Mouse (Mus musculus) liver, embryonic 11.5 days (tissue): ENCODE data around the gene Erc2. TPM values are rescaled to one million over a fixed set of nuclear protein-coding genes. Genes with fewer than 3 reads are reported as not detected.

ENCODE experiments used
- ATAC-seq: fragments of 200-750 bp; cut with Nextera tagmentation; replicated peaks from 2 replicates; pipeline ENCODE4 v1.8.0; 2017; ENCODE audit warnings: moderate number of reproducible peaks, mild to moderate bottlenecking, moderate TSS enrichment, moderate library complexity; ENCODE audit not compliant: low FRiP score
- DNase-seq: peaks from one replicate; pipeline ENCODE4 v3.0.0-alpha.2; 2017; ENCODE audit warnings: low spot score
- H3K27ac ChIP-seq: fragments of 300-500 bp; sonication (generic); 2 replicates; pipeline ENCODE4 v1.5.1; 2014; ENCODE audit warnings: mild to moderate bottlenecking, low read depth, low read length, control low read depth
- H3K27me3 ChIP-seq: fragments of 300-500 bp; sonication (generic); replicated peaks from 2 replicates; pipeline ENCODE4 v1.6.1; 2014; ENCODE audit warnings: low read length, mixed read lengths; ENCODE audit not compliant: control insufficient read depth, insufficient read depth
- H3K36me3 ChIP-seq: fragments of 300-500 bp; sonication (generic); 2 replicates; pipeline ENCODE4 v1.6.1; 2014; ENCODE audit warnings: mild to moderate bottlenecking, low read length, moderate library complexity, mixed read lengths; ENCODE audit not compliant: control insufficient read depth, insufficient read depth
- H3K4me1 ChIP-seq: fragments of 300-500 bp; sonication (generic); replicated peaks from 2 replicates; pipeline ENCODE4 v1.6.1; 2014; ENCODE audit warnings: low read length, mixed read lengths; ENCODE audit not compliant: control insufficient read depth, insufficient read depth
- H3K4me2 ChIP-seq: fragments of 300-500 bp; sonication (generic); 2 replicates; pipeline ENCODE4 v1.6.1; 2014; ENCODE audit warnings: mild to moderate bottlenecking, control low read depth, moderate library complexity
- H3K4me3 ChIP-seq: fragments of 300-500 bp; sonication (generic); 2 replicates; pipeline ENCODE4 v1.5.1; 2014; ENCODE audit warnings: low read depth, low read length, control low read depth
- H3K9ac ChIP-seq: fragments of 300-500 bp; sonication (generic); 2 replicates; pipeline ENCODE4 v1.6.1; 2014; ENCODE audit warnings: low read depth, low read length, control low read depth
- H3K9me3 ChIP-seq: fragments of 300-500 bp; sonication (generic); 2 replicates; pipeline ENCODE4 v1.6.1; 2016; ENCODE audit warnings: low read length, inconsistent platforms, mixed read lengths; ENCODE audit not compliant: control insufficient read depth
- WGBS: fragments of 180-500 bp; shearing (Covaris S2); extraction: QIAGEN DNeasy Blood & Tissue Kit; methylation state at CpG from one replicate; pipeline ENCODE4 v1.1.7; 2014; 5-methylcytosine and 5-hydroxymethylcytosine counted together
- polyA plus RNA-seq: library from polyadenylated mRNA; unstranded; fragments of >200 nt; fragmentation: Nextera tagmentation; extraction: Ambion mirVana; gene quantifications from 2 replicates; pipeline ENCODE4 v1.2.1, GENCODE M21; 2014

The Erc2 gene
- polyA plus RNA-seq, 1 experiment from 2014 or later = 1.6 TPM

GRCm38 (mm10) chr14:28126842-28127241, 504.6 kb downstream of the Erc2 start:
- WGBS = 70% methylated on average over 8 of the region's 8 CpGs
- Histone ChIP-seq H3K27me3 (no peaks in the 10 kb centered on the region), H3K4me1 (no peaks in the 10 kb centered on the region), H3K27ac (no peak overlapping the region), H3K4me3 (no peak overlapping the region), H3K9ac (no peak overlapping the region), H3K9me3 (no peaks in the 10 kb centered on the region), H3K36me3 (no peaks in the 10 kb centered on the region), H3K4me2 (no peak overlapping the region)
- ATAC-seq (no peak), DNase-seq (no peak)

DNA sequence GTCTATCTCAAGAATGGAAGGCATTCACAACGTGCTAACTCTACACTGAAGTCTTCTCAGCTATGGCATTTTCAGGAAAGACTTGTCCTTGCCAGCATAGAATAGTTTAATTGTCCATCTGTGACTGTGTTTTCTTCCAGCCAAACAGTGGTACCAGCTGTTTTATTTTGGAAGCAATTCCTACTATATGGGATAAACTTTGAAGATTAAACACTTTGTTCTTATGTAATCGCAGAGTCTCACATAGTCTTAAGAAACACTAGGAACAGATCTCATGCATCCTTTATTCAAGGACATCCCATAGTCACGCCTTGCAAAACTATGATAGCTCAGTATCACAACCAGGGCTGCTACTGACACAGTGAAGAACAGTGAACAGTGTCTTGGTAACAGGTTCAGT, 506.8 kb downstream of the Erc2 start:
- Histone ChIP-seq H3K4me2 (no peak overlapping the region), H3K27me3 (no peaks in the 10 kb centered on the region), H3K9ac (no peak overlapping the region), H3K36me3 (no peaks in the 10 kb centered on the region), H3K4me1 (no peaks in the 10 kb centered on the region), H3K4me3 (no peak overlapping the region), H3K9me3 (no peaks in the 10 kb centered on the region), H3K27ac (no peak overlapping the region)
- ATAC-seq = no peak
- no peak for DNase-seq
- WGBS = 75% methylated on average over 3 of the region's 3 CpGs

- Histone ChIP-seq H3K4me2 (no peak overlapping the region), H3K27ac (no peak overlapping the region), H3K27me3 (no peaks in the 10 kb centered on the region), H3K36me3 (no peaks in the 10 kb centered on the region), H3K9ac (no peak overlapping the region), H3K9me3 (no peaks in the 10 kb centered on the region), H3K4me1 (no peaks in the 10 kb centered on the region), H3K4me3 (no peak overlapping the region)
- ATAC-seq (no peak), DNase-seq (no peak)
- 82% methylated on average over 2 of the region's 2 CpGs for WGBS
Measured at GRCm38 (mm10) chr14:28143998-28144397, 521.8 kb downstream of the Erc2 start.

DNA sequence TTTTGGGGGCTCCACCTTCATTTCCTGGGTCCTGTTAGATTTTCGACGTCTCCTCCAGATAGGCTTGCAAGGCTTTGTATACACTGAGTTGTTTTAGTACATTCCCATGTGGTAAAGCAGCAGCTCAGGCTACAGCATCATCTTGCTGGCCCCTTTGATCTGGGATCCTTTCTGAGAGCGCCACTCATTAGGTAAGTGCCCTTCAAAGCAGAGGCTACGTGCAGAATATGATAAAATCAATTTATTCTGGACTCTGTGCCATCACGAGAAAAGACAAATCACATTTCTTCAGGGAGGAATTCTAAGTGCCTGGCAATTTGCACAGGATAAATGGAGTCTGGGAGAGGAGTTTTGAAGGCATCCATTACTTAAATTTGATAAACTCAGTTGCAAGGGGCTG, 525.0 kb downstream of the Erc2 start:
- no peak for DNase-seq
- Histone ChIP-seq H3K9ac (no peak overlapping the region), H3K27me3 (no peaks in the 10 kb centered on the region), H3K4me3 (no peak overlapping the region), H3K36me3 (no peaks in the 10 kb centered on the region), H3K9me3 (no peaks in the 10 kb centered on the region), H3K4me1 (no peaks in the 10 kb centered on the region), H3K4me2 (no peak overlapping the region), H3K27ac (no peak overlapping the region)
- WGBS = 51% methylated on average over 5 of the region's 5 CpGs
- no peak for ATAC-seq

DNA sequence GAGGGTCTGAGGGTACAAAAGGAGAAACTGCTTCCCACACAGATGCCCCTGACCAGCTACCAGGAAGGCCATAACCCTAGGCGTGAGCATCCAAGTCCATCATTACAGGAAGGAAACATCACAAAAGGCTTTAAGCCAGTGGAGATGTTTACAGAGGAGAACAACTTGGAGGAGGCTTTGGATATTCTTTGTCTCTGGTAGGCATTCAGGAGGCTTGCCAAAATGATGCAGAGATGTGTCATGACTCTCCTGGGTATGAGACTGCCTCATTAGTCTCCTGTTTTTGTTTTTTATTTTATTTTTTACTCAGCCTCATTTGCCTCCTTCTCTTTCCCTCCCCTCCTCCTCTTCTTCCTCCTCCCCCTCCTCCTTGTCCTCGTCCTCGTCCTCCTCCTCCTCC, 528.7 kb downstream of the Erc2 start:
- ATAC-seq = no peak
- Histone ChIP-seq H3K27me3 (no peaks in the 10 kb centered on the region), H3K36me3 (no peaks in the 10 kb centered on the region), H3K9me3 (no peaks in the 10 kb centered on the region), H3K4me1 (no peaks in the 10 kb centered on the region), H3K4me3 (no peak overlapping the region), H3K27ac (no peak overlapping the region), H3K9ac (no peak overlapping the region), H3K4me2 (no peak overlapping the region)
- WGBS = 83% methylated on average over 3 of the region's 3 CpGs
- DNase-seq = no peak

- Histone ChIP-seq H3K27me3 (no peaks in the 10 kb centered on the region), H3K4me1 (no peaks in the 10 kb centered on the region), H3K9ac (no peak overlapping the region), H3K4me3 (no peak overlapping the region), H3K27ac (no peak overlapping the region), H3K4me2 (no peak overlapping the region), H3K9me3 (no peaks in the 10 kb centered on the region), H3K36me3 (no peaks in the 10 kb centered on the region)
- 82% methylated on average over 4 of the region's 4 CpGs for WGBS
- no peak for ATAC-seq
- no peak for DNase-seq
Measured at GRCm38 (mm10) chr14:28155706-28156105, 533.5 kb downstream of the Erc2 start.

DNA sequence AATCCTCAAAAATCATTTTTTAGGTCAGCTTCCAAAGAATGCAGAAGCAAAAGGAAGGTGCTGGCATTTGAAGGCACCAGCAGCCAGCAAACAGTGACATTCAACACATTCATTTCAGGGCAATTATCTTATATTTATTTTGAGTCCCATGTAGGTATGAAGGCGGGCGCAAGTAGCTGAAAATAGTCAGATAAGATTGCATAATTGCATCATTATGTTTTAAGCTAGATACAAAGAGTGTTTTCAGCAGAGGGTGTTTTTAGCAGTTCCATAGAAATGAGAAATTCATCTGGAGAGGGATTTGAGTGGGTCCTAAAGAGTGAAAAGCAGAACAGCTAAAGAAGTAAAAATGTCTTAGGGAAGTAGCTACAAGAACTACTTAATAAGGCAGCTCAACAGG, 538.6 kb downstream of the Erc2 start:
- no peak overlapping the region for H3K4me3 ChIP-seq
- no peak overlapping the region for H3K9ac ChIP-seq
- H3K27me3 ChIP-seq = no peaks in the 10 kb centered on the region
- no peaks in the 10 kb centered on the region for H3K9me3 ChIP-seq
- H3K4me1 ChIP-seq = no peaks in the 10 kb centered on the region
- H3K4me2 ChIP-seq = no peak overlapping the region
- WGBS = 89% methylated on average over 2 of the region's 2 CpGs
- DNase-seq (no peak), ATAC-seq (no peak)
- H3K27ac ChIP-seq = no peak overlapping the region
- no peaks in the 10 kb centered on the region for H3K36me3 ChIP-seq

DNA sequence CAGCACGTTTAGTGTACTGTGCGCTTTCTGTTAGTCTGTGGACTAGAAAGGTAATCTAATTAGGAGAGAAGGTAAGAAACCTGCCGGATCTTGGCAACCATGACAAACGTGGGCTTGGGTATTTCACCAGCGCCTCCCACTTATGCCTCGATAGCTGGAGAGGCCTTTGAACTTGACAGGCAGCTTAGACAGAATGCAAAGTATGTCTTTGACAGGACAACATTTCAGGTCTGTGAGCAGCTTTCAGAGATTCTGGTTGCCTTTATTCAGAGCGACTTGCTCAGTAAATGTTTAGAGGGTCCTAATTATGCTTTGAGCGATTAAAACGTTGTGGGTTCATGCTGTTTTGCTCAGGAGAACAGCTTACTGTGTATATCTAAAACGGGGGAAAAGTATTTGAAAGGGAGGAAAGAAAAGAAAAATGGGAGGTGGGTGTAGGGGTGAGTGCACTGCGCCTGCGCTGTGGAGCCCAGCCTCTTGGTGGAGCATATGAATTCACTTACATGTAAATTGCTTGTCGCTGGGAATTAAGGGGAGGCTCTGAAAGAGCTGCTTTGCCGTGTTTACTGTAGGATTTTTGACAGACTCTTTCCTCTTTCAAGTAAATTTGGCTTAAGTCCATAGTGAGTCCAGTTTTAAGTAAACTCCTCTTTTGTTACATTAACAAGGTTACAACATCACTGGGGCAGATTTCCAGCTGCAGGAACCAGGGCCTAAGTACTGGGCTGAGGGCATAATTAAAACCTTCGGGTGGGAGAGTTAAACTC, 542.6 kb downstream of the Erc2 start:
- Histone ChIP-seq H3K27me3 (no peaks in the 10 kb centered on the region), H3K4me1 (no peaks in the 10 kb centered on the region), H3K4me3 (no peak overlapping the region), H3K9ac (no peak overlapping the region), H3K27ac (no peak overlapping the region), H3K36me3 (no peaks in the 10 kb centered on the region), H3K4me2 (no peak overlapping the region), H3K9me3 (no peaks in the 10 kb centered on the region)
- DNase-seq (no peak), ATAC-seq (no peak)
- 57% methylated on average over 15 of the region's 15 CpGs for WGBS

- WGBS = 56% methylated on average over 5 of the region's 5 CpGs
- H3K4me2 ChIP-seq = no peak overlapping the region
- no peaks in the 10 kb centered on the region for H3K4me1 ChIP-seq
- no peaks in the 10 kb centered on the region for H3K9me3 ChIP-seq
- H3K36me3 ChIP-seq = no peaks in the 10 kb centered on the region
- no peak overlapping the region for H3K9ac ChIP-seq
- no peak for DNase-seq
- no peaks in the 10 kb centered on the region for H3K27me3 ChIP-seq
- no peak overlapping the region for H3K4me3 ChIP-seq
- ATAC-seq = no peak
- no peak overlapping the region for H3K27ac ChIP-seq
Measured at GRCm38 (mm10) chr14:28165621-28166211, 543.5 kb downstream of the Erc2 start.
